Mouse (Mus musculus): ENCODE measurements at regions not wholly inside any gene's neighbourhood (a gene's known extent, or its start where the extent isn't known, plus 50 kb on each side); places are given as distances from the start of the nearest gene placed in this dataset.

DNA sequence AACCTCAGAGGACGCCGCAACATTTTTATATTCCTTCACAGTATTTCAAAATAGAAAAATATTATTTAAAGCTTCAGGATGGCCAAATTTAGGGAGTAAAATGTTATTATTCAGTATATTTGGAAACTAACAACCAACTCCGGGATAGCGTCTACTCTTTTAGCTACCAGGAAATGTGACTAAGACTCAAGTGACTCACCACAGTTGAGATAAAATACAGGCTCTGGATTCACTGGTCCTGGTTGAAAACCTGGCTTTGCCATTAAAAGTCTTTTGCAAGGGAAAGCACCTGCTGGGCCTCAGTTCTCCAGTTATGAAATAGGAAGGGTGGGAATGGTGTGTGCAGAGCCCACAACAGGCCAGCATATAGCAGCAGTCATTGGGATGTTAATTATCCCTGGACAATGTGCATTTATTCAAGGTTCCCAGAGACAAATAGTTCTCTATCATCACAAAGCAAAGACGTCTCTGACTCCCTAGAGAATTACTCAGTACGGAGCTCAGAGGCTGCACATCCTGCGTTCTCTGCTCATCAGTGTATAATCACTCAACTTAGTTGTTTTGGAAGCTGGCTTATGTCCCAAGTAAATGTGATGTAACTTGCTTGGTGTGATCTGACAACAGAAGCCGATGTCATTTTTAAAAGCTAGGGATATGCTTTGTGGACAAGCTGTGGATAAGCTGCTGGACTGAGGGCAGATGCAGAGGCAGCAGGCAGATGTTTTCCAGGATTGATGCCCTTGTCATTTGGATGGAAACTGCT lies 73.9 kb upstream of the Kit start:
- TF ChIP-seq GATA1 (IDR thresholded peaks at IDR 0.05; ENCODE audit: borderline replicate concordance, low read length) = no peak
- H3K9me3 ChIP-seq = no peaks in the 10 kb centered on the region
- H3K4me3 ChIP-seq (replicated peaks) = no peak overlapping the region
- peaks cover 11% of the 10 kb centered on the region for H3K27me3 ChIP-seq (replicated peaks)
- no peaks in the 10 kb centered on the region for H3K36me3 ChIP-seq (replicated peaks; ENCODE audit: low read length)
- H3K4me1 ChIP-seq = no peaks in the 10 kb centered on the region; the same call in 1 of the 2 replicates

DNA sequence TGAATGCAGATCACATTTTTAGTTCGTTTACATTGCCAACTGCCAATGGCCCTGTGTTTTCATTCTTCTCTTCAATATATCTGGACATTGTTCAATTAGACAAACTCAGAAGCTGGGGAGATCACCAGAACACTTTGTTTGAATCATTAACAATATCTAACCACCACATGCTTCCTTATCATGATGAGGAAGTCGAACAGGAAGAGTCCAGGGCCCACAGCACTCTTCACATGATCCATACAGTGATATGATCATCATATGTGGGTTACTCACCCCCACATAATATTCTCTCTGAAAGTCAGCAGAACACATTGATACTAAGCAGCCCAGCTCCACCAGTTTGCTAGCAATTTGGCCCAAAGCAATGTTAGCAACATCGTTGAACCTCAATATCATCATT lies 71.0 kb upstream of the Kit start:
- Histone ChIP-seq H3K9me3 (0 out of 2 replicates have a peak, but pooled peaks cover 3% of the 10 kb centered on the region), H3K36me3 (replicated peaks; ENCODE audit: low read length) (no peaks in the 10 kb centered on the region), H3K4me3 (replicated peaks) (no peak overlapping the region), H3K4me1 (no peaks in the 10 kb centered on the region; the same call in 1 of the 2 replicates), H3K27me3 (replicated peaks) (peaks cover 9% of the 10 kb centered on the region)
- TF ChIP-seq FLI1 (IDR thresholded peaks at IDR 0.05; ENCODE audit: low read length) (no peak), GATA1 (IDR thresholded peaks at IDR 0.05; ENCODE audit: borderline replicate concordance, low read length) (no peak)

DNA sequence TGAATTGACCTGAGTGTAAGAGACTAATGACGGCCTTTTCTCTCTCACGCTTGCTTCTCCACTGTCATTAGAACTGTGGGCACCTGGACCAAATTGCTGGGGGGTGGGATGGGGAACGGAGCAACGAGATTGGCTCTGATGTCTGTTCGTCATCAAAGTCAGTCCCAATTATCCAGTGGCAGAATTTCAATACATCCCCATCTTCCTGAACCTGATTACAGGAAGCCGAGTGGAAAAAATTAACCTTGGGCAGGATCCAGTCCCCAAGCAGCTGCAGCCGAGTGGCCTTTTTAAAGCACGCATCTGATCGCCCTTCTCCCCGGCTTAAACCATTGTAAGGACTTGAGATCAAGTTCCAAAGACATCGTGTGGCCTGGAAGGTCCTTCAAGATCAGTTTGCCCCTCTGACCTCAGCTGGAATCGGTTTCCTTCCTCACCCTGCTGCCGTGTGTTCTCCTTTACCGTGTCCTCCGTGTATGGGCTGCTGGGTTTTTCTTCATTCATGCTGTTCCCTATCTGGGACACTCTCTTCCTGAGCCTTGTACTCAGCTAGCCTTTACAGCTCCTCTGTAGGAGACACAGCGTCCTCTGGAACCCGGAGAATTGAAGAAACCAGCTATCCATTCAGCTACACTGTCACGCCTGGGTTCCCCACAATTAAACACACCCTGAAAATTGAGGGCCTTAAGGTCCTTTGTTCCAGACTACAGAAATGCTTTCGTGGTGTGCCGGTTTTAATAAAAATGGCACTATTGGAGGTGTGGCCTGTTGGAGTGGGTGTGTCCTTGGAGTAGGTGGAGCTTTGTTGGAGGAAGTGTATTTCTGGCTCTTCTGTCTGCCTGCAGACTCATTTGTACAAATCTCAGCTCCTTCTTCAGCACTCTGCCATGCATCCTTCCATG lies 61.9 kb upstream of the Kit start:
- H3K4me1 ChIP-seq = no peaks in the 10 kb centered on the region
- H3K4me3 ChIP-seq (replicated peaks) = no peak overlapping the region
- H3K27me3 ChIP-seq (replicated peaks) = peaks cover 11% of the 10 kb centered on the region
- no peak for TF ChIP-seq GATA1 (IDR thresholded peaks at IDR 0.05; ENCODE audit: borderline replicate concordance, low read length)
- TF ChIP-seq FLI1 (IDR thresholded peaks at IDR 0.05; ENCODE audit: low read length) = no peak
- no peaks in the 10 kb centered on the region for H3K36me3 ChIP-seq (replicated peaks; ENCODE audit: low read length)
- H3K9me3 ChIP-seq = 0 out of 2 replicates have a peak, but pooled peaks cover 4% of the 10 kb centered on the region

DNA sequence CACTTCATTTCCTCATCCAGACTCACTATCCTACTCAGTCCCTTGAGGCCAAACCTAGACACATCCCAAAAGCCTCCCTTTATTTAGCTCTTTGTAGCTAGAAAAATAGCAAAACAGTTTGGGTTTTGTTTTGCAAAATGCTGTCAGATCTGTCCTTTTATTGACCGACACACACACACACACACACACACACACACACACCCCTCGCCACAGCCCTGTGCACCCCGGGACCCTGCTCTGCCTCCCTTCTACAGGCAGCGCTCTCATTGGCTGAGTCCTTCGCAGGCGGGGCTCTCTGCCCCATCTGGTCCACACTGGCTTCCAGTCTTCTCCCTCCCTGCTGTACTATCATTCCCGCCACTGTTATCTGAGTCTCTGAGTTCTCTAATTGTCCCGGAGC lies 56.5 kb upstream of the Kit start:
- no peaks in the 10 kb centered on the region for H3K36me3 ChIP-seq (replicated peaks; ENCODE audit: low read length)
- H3K9me3 ChIP-seq = no peaks in the 10 kb centered on the region
- peaks cover 27% of the 10 kb centered on the region for H3K27me3 ChIP-seq (replicated peaks)
- TF ChIP-seq GATA1 (IDR thresholded peaks at IDR 0.05; ENCODE audit: borderline replicate concordance, low read length) (no peak), FLI1 (IDR thresholded peaks at IDR 0.05; ENCODE audit: low read length) (no peak)
- H3K4me3 ChIP-seq (replicated peaks) = no peak overlapping the region
- H3K4me1 ChIP-seq = no peaks in the 10 kb centered on the region

GRCm38 (mm10) chr5:75523041-75523678 lies 51.6 kb upstream of the Kit start:
- peaks cover 5% of the 10 kb centered on the region; the same call in 1 of the 2 replicates for H3K9me3 ChIP-seq
- peaks cover 28% of the 10 kb centered on the region for H3K27me3 ChIP-seq (replicated peaks)
- H3K36me3 ChIP-seq (replicated peaks; ENCODE audit: low read length) = no peaks in the 10 kb centered on the region
- H3K4me3 ChIP-seq (replicated peaks) = no peak overlapping the region
- H3K4me1 ChIP-seq = no peaks in the 10 kb centered on the region
- TF ChIP-seq FLI1 (IDR thresholded peaks at IDR 0.05; ENCODE audit: low read length) = no peak
- no peak for TF ChIP-seq GATA1 (IDR thresholded peaks at IDR 0.05; ENCODE audit: borderline replicate concordance, low read length)
